Mouse (Mus musculus): ENCODE measurements around the gene Uso1.

GRCm38 (mm10) chr5:92231836-92232235 is 94.1 kb downstream of the Uso1 start:
- TF ChIP-seq POLR2A (IDR thresholded peaks at IDR 0.05; ENCODE audit: low read depth, low read length) (no peak), CTCF (conservative IDR thresholded peaks at IDR 0.05; ENCODE audit: insufficient read depth, insufficient read length, low read depth, low read length) (no peak)
